Mouse (Mus musculus) 3T3-L1 (cell line): ENCODE measurements at regions not wholly inside any gene's neighbourhood (a gene's known extent, or its start where the extent isn't known, plus 50 kb on each side); places are given as distances from the start of the nearest gene placed in this dataset.

Experiments
- DNase-seq: peaks from one replicate; pipeline ENCODE4 v3.0.0-alpha.2; 2015; ENCODE audit warnings: low read depth, low spot score

DNA sequence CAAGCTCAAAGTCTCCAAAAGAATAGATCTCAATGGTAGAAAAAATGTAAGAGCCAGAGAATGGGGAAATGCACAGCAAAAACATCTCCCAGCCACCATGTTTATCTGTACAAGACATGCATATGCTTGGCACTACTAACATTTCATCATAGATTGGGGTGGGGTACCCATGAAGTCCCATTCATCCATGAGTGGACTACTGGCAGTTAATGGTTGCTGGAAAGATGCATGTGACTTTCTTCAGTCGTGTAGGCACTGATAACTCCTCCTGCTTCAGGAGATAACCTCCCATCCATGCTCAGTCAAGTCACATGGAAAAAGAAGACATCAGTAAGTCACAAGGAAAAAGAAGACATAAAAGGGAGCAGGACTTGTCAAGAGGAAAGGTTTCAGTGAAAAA lies 65.3 kb downstream of the Lpar4 start:
- no peak for DNase-seq

- DNase-seq: no peak
Observed at GRCm38 (mm10) chrX:106986794-106987193, 66.4 kb downstream of the Lpar4 start.

DNA sequence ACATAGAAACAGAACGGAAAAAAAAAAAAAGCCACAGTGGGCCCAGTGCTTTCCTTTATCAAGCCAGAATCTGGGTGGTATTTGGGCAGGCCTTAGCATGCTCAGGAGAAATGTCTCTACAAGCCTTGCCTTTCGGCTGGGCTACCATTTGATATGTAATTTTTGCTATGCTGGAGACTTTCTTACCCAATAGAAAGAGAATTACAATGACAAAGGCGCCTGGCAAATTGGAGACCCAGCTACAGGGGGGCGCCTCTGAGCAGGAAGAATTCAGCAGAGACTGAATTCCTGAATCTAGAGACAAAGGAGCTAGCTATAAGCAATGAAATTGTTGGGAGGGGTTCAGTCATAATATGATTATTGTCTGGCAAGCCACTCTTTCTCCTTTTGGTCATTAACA lies 67.4 kb downstream of the Lpar4 start:
- DNase-seq: no peak

DNA sequence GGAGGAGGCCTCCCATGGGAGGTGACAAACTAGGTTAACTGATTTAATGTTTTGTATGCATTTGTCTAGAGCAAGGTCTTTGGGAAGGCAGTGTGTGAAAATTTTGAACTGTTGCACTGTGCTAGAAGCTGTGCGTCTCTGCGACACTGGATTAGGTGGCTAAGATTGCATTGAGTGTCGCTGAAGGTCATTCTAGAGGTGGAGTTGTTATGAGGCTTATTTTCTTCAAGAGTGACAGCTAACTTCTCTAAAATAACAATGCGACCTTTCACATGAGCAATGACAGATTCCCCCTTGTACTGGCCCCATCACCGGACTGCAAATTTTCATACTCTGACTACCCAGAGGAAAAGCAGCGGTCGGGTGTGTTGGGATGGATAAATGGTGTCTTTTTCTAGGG lies 83.8 kb upstream of the P2ry10 start:
- DNase-seq: no peak

- peak; percentile 1 for DNase-seq
Observed at GRCm38 (mm10) chrX:107008968-107009367, 79.3 kb upstream of the P2ry10 start.

GRCm38 (mm10) chrX:107012615-107013014 lies 75.7 kb upstream of the P2ry10 start:
- DNase-seq: no peak

DNA sequence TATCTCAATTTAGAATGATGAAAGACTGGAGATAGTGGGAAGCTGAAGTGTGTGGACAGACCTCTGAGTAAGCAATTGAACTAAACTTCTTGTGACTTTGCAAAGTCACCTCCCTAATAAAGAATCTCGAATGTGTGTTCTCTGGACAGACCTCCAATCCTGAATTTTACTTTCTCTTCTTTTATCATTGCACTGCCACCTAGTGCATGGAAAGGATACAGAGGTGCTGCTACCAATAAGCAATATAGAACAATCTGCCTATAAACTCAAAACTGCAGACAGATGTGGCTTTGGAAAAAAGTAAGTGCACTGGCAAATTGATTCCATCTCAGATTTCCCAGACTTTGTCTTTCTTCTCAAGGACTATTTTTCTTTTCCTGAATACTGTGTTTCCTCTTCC lies 73.0 kb upstream of the P2ry10 start:
- peak; percentile 40 for DNase-seq

GRCm38 (mm10) chrX:107031726-107032125 lies 56.6 kb upstream of the P2ry10 start:
- no peak for DNase-seq

- no peak for DNase-seq
Observed at GRCm38 (mm10) chrX:107038041-107038440, 50.3 kb upstream of the P2ry10 start.
